Mouse (Mus musculus) liver, adult 2 months (tissue): ENCODE measurements around the gene Tnfsf12.

Experiments
- CTCF ChIP-seq: fragments of 200-500 bp; IDR thresholded peaks from 2 replicates; pipeline ENCODE4 v1.5.1; 2011; ENCODE audit warnings: low read depth, low read length, control low read depth
- POLR2A ChIP-seq: fragments of 200-500 bp; IDR thresholded peaks from 2 replicates; pipeline ENCODE4 v1.6.1; 2011; ENCODE audit warnings: low read length, control low read depth; ENCODE audit not compliant: insufficient read depth; ENCODE audit errors: extremely low read depth

- no peak for TF ChIP-seq CTCF
- TF ChIP-seq POLR2A, result no peak
Measured at GRCm38 (mm10) chr11:69708614-69709265, 13.1 kb upstream of the Tnfsf12 start.
